Mouse (Mus musculus): ENCODE measurements around the gene Cab39l. TPM values are rescaled to one million over a fixed set of nuclear protein-coding genes. Genes with fewer than 3 reads are reported as not detected.

Gene Cab39l
- 10 to 100 TPM; 15.4 to 16.4 TPM for total RNA-seq (2023)

GRCm38 (mm10) chr14:59440558-59441471 lies at the start of gene Cab39l, which contains the start of gene Setdb2:
Cab39l (plus strand) TSS chr14:59440972.
Setdb2 (minus strand) TSS chr14:59440884.

GRCm38 (mm10) chr14:59395281-59395680 lies 45.5 kb upstream of the Cab39l start, which contains the start of gene Phf11c:
Phf11c (minus strand) TSS chr14:59395381.

GRCm38 (mm10) chr14:59597398-59598259 lies 156.9 kb downstream of the Cab39l start, which contains the start of gene Cdadc1:
Cdadc1 (minus strand) TSS chr14:59597959.

GRCm38 (mm10) chr14:59625158-59625805 lies 184.5 kb downstream of the Cab39l start, which contains the start of gene Shisa2:
Shisa2 (plus strand) TSS chr14:59625308.

Other genes with a start within 250 kb of the Cab39l start
- 10 to 100 TPM; 16.5 to 20.2 TPM for gene Rcbtb1, start 239.8 kb upstream of the Cab39l start, total RNA-seq (2023)
- gene Gm6904, start 180.8 kb upstream of the Cab39l start, total RNA-seq (2023), result 1 to 10 TPM in 1 of 2 experiments, not detected in 1; 1.6 TPM
- 1 to 10 TPM; 5.5 to 8.3 TPM for gene Phf11a, start 143.4 kb upstream of the Cab39l start, total RNA-seq (2023)
- 10 to 100 TPM; 28.8 to 37.1 TPM for gene Phf11b, start 99.6 kb upstream of the Cab39l start, total RNA-seq (2023)
- gene Phf11d, start 75.5 kb upstream of the Cab39l start, total RNA-seq (2023), result 10 to 100 TPM; 16.2 to 17.2 TPM
- 1 to 10 TPM; 3.4 to 3.8 TPM for gene Phf11c, start 45.6 kb upstream of the Cab39l start, total RNA-seq (2023)
- gene Setdb2, start 88 bp upstream of the Cab39l start, total RNA-seq (2023), result 10 to 100 TPM; 31.5 to 35.0 TPM
- 10 to 100 TPM; 28.1 to 33.0 TPM for gene Cdadc1, start 157.0 kb downstream of the Cab39l start, total RNA-seq (2023)
- not detected for gene Shisa2, start 184.3 kb downstream of the Cab39l start, total RNA-seq (2023)

All from monocyte, adult 59 days (primary cell).